Mouse (Mus musculus) kidney, embryonic 15.5 days (tissue): ENCODE results near the gene Zscan2. TPM values are rescaled to one million over a fixed set of nuclear protein-coding genes. Genes with fewer than 3 reads are reported as not detected.

ENCODE experiments used
- ATAC-seq: fragments of 200-750 bp; cut with Nextera tagmentation; replicated peaks from 2 replicates; pipeline ENCODE4 v1.8.0; 2017; ENCODE audit warnings: moderate TSS enrichment; ENCODE audit not compliant: low FRiP score
- H3K27ac ChIP-seq: fragments of 300-500 bp; sonication (generic); 2 replicates; pipeline ENCODE4 v1.5.1; 2015; ENCODE audit warnings: mild to moderate bottlenecking, inconsistent platforms
- H3K27me3 ChIP-seq: fragments of 300-500 bp; sonication (generic); 2 replicates; pipeline ENCODE4 v1.6.1; 2015; ENCODE audit warnings: inconsistent platforms
- H3K36me3 ChIP-seq: fragments of 300-500 bp; sonication (generic); 2 replicates; pipeline ENCODE4 v1.6.1; 2015; ENCODE audit warnings: inconsistent platforms
- H3K4me1 ChIP-seq: fragments of 300-500 bp; sonication (generic); 2 replicates; pipeline ENCODE4 v1.6.1; 2015; ENCODE audit warnings: inconsistent platforms
- H3K4me2 ChIP-seq: fragments of 300-500 bp; sonication (generic); 2 replicates; pipeline ENCODE4 v1.6.1; 2015; ENCODE audit warnings: moderate library complexity, mild to moderate bottlenecking, inconsistent platforms
- H3K4me3 ChIP-seq: fragments of 300-500 bp; sonication (generic); replicated peaks from 2 replicates; pipeline ENCODE4 v1.5.1; 2015; ENCODE audit warnings: mild to moderate bottlenecking, inconsistent platforms
- H3K9ac ChIP-seq: fragments of 300-500 bp; sonication (generic); 2 replicates; pipeline ENCODE4 v1.6.1; 2015; ENCODE audit warnings: mild to moderate bottlenecking, inconsistent platforms
- H3K9me3 ChIP-seq: fragments of 300-500 bp; sonication (generic); replicated peaks from 2 replicates; pipeline ENCODE4 v1.6.1; 2016; ENCODE audit warnings: inconsistent platforms
- WGBS: fragments of 180-500 bp; shearing (Covaris S2); methylation state at CpG from one replicate; pipeline ENCODE4 v1.1.7; 2015; ENCODE audit warnings: mixed read lengths; 5-methylcytosine and 5-hydroxymethylcytosine counted together
- polyA plus RNA-seq: library from polyadenylated mRNA; unstranded; fragments of >200 nt; fragmentation: Nextera tagmentation; extraction: Ambion mirVana; gene quantifications from 2 replicates; pipeline ENCODE4 v1.2.1, GENCODE M21; 2015

Gene Zscan2
- polyA plus RNA-seq, 1 experiment from 2014 or later, result 2.9 TPM

DNA sequence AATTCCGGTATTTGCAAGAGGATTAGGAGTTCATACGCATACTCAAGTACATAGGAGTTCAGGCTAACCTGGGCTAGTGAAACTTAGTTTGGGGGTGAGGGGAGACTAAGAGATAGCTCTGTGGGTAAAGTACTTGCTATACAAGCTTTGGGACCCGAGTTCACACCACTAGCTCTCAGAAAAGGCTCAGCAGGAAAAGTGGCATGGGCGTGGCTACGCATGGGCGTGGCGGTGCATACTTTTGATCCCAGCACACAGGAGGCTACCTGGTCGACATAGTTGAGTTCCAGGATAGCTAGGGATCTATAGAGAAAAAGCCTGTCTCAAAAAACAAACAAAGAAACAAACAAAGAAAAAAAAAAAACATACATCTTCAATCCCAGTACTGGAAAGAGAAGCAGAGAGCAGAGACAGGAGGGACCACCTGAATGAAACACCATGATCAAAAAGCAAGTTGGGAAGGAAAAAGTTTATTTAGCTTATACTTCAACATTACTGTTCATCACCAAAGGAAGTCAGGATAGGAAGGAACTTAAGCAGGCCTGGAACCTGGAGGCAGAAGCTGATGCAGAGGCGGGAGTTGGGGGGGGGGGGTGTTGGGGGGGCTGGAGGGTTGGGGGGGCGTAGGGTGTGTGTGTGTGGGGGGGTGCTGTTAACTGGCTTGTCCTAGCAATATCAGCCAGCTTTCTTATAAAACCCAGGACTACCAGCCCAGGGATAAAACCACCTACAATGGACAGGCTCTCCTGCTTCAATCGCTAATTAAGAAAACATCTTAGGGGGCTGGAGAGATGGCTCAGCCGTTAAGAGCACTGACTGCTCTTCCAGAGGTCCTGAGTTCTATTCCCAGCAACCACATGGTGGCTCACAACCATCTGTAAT is 26.8 kb upstream of the Zscan2 start:
- 29% methylated on average over 12 of the region's 12 CpGs for WGBS
- H3K9me3 ChIP-seq, result no peaks in the 10 kb centered on the region
- 0 out of 2 replicates have a peak overlapping the region, but pooled peaks have one; percentile 15 for H3K27ac ChIP-seq
- ATAC-seq, result no peak
- no peaks in the 10 kb centered on the region for H3K27me3 ChIP-seq
- H3K4me1 ChIP-seq, result peaks cover 30% of the 10 kb centered on the region
- H3K9ac ChIP-seq, result no peak overlapping the region
- H3K36me3 ChIP-seq, result no peaks in the 10 kb centered on the region
- no peak overlapping the region for H3K4me3 ChIP-seq
- H3K4me2 ChIP-seq, result no peak overlapping the region

- Histone ChIP-seq H3K4me2 (no peak overlapping the region), H3K27ac (no peak overlapping the region), H3K4me3 (no peak overlapping the region), H3K27me3 (no peaks in the 10 kb centered on the region), H3K36me3 (no peaks in the 10 kb centered on the region), H3K9me3 (no peaks in the 10 kb centered on the region), H3K4me1 (peaks cover 39% of the 10 kb centered on the region), H3K9ac (no peak overlapping the region)
- ATAC-seq, result no peak
- WGBS, result 64% methylated on average over 4 of the region's 4 CpGs
These were observed 24.6 kb upstream of the Zscan2 start for GRCm38 (mm10) chr7:80835984-80836652.

DNA sequence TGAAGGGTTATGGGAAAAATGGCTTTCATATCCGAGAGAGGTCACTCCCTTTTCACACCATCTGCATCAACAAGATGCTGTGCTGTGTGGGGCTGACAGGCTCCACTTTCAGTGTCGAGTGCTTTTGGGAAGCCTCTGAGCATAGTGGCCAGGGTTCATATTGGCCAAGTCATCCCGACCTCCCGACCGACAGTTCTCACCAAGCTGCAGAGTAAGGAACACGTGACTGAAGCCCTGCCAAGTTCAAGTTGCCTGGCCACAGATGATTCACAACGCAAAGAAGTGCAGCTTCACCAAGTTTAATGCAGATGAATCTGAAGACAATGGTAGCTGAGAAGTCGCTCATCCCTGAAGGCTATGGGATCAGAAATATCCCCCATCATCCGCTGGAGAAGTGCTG is 23.0 kb upstream of the Zscan2 start:
- no peak for ATAC-seq
- Histone ChIP-seq H3K4me3 (no peak overlapping the region), H3K27ac (peak overlapping the region; percentile 5; the same call in 1 of the 2 replicates), H3K4me2 (no peak overlapping the region), H3K27me3 (no peaks in the 10 kb centered on the region), H3K9ac (no peak overlapping the region), H3K4me1 (peaks cover 35% of the 10 kb centered on the region), H3K9me3 (no peaks in the 10 kb centered on the region), H3K36me3 (no peaks in the 10 kb centered on the region)
- WGBS, result 47% methylated on average over 9 of the region's 9 CpGs

GRCm38 (mm10) chr7:80838247-80838646 is 22.5 kb upstream of the Zscan2 start:
- Histone ChIP-seq H3K9ac (no peak overlapping the region), H3K4me2 (no peak overlapping the region), H3K4me3 (no peak overlapping the region), H3K27me3 (no peaks in the 10 kb centered on the region), H3K36me3 (no peaks in the 10 kb centered on the region), H3K4me1 (peaks cover 32% of the 10 kb centered on the region), H3K9me3 (no peaks in the 10 kb centered on the region), H3K27ac (peak overlapping the region; percentile 5; the same call in 1 of the 2 replicates)
- WGBS, result 40% methylated on average over 7 of the region's 7 CpGs
- no peak for ATAC-seq

DNA sequence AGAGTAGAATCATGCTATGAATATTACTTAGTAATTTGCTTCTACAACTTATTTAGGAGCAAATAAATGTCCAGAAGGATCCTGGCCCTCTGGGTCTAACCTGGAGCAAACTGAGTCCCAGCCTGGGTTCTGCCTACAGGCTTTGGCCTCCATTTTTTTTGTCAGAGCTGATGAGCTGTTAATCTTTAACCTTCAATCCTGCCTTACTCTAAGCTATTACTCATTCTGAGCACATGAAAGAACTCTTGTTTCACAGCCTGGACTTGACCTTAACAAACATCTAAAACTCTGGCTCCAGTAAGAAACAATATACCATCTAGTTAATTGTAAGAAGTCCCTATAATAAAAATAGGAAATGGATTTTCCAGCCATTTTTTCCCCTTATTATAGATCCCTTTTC is 21.0 kb upstream of the Zscan2 start:
- Histone ChIP-seq H3K36me3 (no peaks in the 10 kb centered on the region), H3K4me1 (peaks cover 29% of the 10 kb centered on the region), H3K4me3 (no peak overlapping the region), H3K9ac (no peak overlapping the region), H3K4me2 (no peak overlapping the region), H3K27me3 (no peaks in the 10 kb centered on the region), H3K27ac (no peak overlapping the region), H3K9me3 (no peaks in the 10 kb centered on the region)
- no peak for ATAC-seq

DNA sequence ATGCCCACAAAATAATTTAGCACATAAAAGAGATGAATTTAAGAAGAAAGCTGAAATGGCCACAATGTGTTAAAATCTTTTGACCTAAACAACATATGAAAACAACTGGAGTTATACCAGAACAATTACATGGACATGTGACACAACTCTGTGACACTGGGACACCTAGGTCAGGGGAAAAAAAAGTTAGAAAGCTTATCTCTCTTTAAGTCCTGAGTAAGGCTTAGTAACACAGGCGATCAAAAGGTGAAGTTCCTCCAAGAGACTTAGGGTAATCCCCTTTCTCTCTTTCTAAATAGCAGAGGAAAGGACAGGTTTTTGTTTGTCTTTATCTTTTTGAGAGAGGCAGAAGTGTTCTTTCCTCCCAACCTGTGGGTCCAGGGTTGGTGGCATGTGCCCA is 20.5 kb upstream of the Zscan2 start:
- H3K27ac ChIP-seq, result peak overlapping the region; percentile 1; the same call in 1 of the 2 replicates
- H3K27me3 ChIP-seq, result no peaks in the 10 kb centered on the region
- H3K4me2 ChIP-seq, result no peak overlapping the region
- no peaks in the 10 kb centered on the region for H3K9me3 ChIP-seq
- H3K4me1 ChIP-seq, result peaks cover 29% of the 10 kb centered on the region
- 63% methylated on average over 1 of the region's 1 CpGs for WGBS
- ATAC-seq, result no peak
- H3K9ac ChIP-seq, result no peak overlapping the region
- no peaks in the 10 kb centered on the region for H3K36me3 ChIP-seq
- no peak overlapping the region for H3K4me3 ChIP-seq

GRCm38 (mm10) chr7:80840937-80841336 is 19.8 kb upstream of the Zscan2 start:
- no peak for ATAC-seq
- no peaks in the 10 kb centered on the region for H3K9me3 ChIP-seq
- whole genome bisulfite sequencing, result 81% methylated on average over 4 of the region's 4 CpGs
- no peak overlapping the region for H3K9ac ChIP-seq
- H3K4me3 ChIP-seq, result no peak overlapping the region
- no peaks in the 10 kb centered on the region for H3K27me3 ChIP-seq
- H3K27ac ChIP-seq, result no peak overlapping the region
- peaks cover 28% of the 10 kb centered on the region for H3K4me1 ChIP-seq
- H3K36me3 ChIP-seq, result no peaks in the 10 kb centered on the region
- H3K4me2 ChIP-seq, result no peak overlapping the region

- peaks cover 27% of the 10 kb centered on the region for H3K4me1 ChIP-seq
- H3K4me3 ChIP-seq, result no peak overlapping the region
- no peak overlapping the region for H3K27ac ChIP-seq
- no peak overlapping the region for H3K9ac ChIP-seq
- H3K27me3 ChIP-seq, result no peaks in the 10 kb centered on the region
- no peak for ATAC-seq
- H3K9me3 ChIP-seq, result no peaks in the 10 kb centered on the region
- WGBS, result 69% methylated on average over 5 of the region's 5 CpGs
- H3K4me2 ChIP-seq, result no peak overlapping the region
- no peaks in the 10 kb centered on the region for H3K36me3 ChIP-seq
These were observed 18.6 kb upstream of the Zscan2 start for GRCm38 (mm10) chr7:80842132-80842531.

DNA sequence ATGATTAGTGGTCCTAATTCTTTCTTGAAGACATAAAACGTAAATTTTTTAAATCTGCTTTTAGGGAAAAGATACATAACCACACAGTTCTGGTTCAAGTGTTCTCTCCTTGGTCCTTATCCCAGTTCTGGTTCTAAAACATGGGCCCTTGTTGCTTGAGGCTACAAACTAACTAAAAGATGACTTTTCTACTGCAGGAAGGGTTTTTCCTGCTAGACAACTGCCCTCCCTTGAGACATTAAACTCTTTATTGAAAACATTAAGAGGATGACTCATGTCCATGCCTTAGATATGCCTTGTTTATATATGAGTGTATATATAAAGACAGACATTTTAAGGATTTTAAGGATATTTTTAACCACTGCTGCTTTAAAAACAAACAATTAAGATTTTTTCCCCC is 17.5 kb upstream of the Zscan2 start:
- H3K4me2 ChIP-seq, result no peak overlapping the region
- no peak for ATAC-seq
- H3K4me3 ChIP-seq, result no peak overlapping the region
- H3K9ac ChIP-seq, result no peak overlapping the region
- no peaks in the 10 kb centered on the region for H3K9me3 ChIP-seq
- no peaks in the 10 kb centered on the region for H3K27me3 ChIP-seq
- no peak overlapping the region for H3K27ac ChIP-seq
- WGBS, result 67% methylated on average over 1 of the region's 1 CpGs
- H3K4me1 ChIP-seq, result peaks cover 20% of the 10 kb centered on the region
- no peaks in the 10 kb centered on the region for H3K36me3 ChIP-seq

- 94% methylated on average over 8 of the region's 8 CpGs for WGBS
- H3K9me3 ChIP-seq, result no peaks in the 10 kb centered on the region
- peaks cover 13% of the 10 kb centered on the region for H3K4me1 ChIP-seq
- H3K27me3 ChIP-seq, result no peaks in the 10 kb centered on the region
- H3K4me3 ChIP-seq, result no peak overlapping the region
- no peak for ATAC-seq
- H3K9ac ChIP-seq, result no peak overlapping the region
- H3K27ac ChIP-seq, result no peak overlapping the region
- no peaks in the 10 kb centered on the region for H3K36me3 ChIP-seq
- no peak overlapping the region for H3K4me2 ChIP-seq
These were observed 16.6 kb upstream of the Zscan2 start for GRCm38 (mm10) chr7:80843910-80844640.

DNA sequence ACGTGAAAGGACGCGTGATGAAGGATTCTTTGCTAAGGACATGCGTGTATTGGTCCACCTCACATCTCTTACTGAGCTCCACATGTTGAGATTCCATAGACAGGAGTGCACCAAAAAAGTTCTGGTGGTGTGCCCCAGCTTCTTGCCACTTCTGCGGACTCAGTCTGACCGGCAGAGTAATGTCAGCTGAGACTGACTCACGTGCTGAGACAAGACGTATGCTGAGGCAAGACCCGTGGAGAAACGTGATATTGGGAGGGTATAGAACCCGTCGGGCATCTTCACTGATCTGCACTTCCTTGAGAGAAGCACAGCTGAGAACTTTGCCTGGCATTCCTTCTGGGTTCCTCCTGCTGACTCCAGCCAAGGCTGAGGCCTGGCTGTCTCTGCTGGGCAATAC is 16.0 kb upstream of the Zscan2 start:
- no peaks in the 10 kb centered on the region for H3K27me3 ChIP-seq
- no peak for ATAC-seq

More for the DNA sequence above, 16.0 kb upstream of the Zscan2 start:
- peaks cover 11% of the 10 kb centered on the region for H3K4me1 ChIP-seq
- H3K27ac ChIP-seq, result no peak overlapping the region
- H3K4me3 ChIP-seq, result no peak overlapping the region
- H3K9ac ChIP-seq, result no peak overlapping the region
- no peaks in the 10 kb centered on the region for H3K9me3 ChIP-seq
- H3K4me2 ChIP-seq, result no peak overlapping the region
- no peaks in the 10 kb centered on the region for H3K36me3 ChIP-seq
- 77% methylated on average over 12 of the region's 12 CpGs for WGBS
